Comparison of ENCODE assay signal across 9 mouse cellular contexts in genomic region chr1:134368777-134369337, GRCm38 (mm10). TPM values are rescaled to one million over a fixed set of nuclear protein-coding genes. Genes with fewer than 3 reads are reported as not detected.
DNase-seq lines count a peak whose midpoint lies in the region; TF ChIP-seq lines count a peak whose summit lies in the region.
"Had no signal": no experiment of that assay in that cellular context is flagged by ENCODE, and none has a peak within 500 bp of the region (broad histone marks: within the 10 kb centered on the region; RNA-seq: fewer than 3 reads in every experiment).

No protein-coding gene starts in this region.

- no peak overlapping the region for H3K4me3 ChIP-seq in heart, embryonic 10.5 days
- no peak overlapping the region for H3K4me3 ChIP-seq in E14TG2a.4 (replicated peaks; ENCODE audit: low read length)
- no peak overlapping the region for H3K4me3 ChIP-seq in bone marrow, adult 2 months (replicated peaks; ENCODE audit: control insufficient read depth, low read depth, low read length)
- H3K4me3 ChIP-seq in left cerebral cortex, adult 2 months, result no peak overlapping the region

- no peaks in the 10 kb centered on the region for H3K36me3 ChIP-seq in heart, embryonic 10.5 days
- no peaks in the 10 kb centered on the region for H3K36me3 ChIP-seq in E14TG2a.4 (ENCODE audit: insufficient read depth, low read length)

- H3K27me3 ChIP-seq in heart, embryonic 10.5 days (ENCODE audit: insufficient read depth, poor library complexity, severe bottlenecking), result no peaks in the 10 kb centered on the region
- no peaks in the 10 kb centered on the region for H3K27me3 ChIP-seq in E14TG2a.4 (ENCODE audit: insufficient read depth, low read length)

- peak; percentile 44 for TF ChIP-seq CTCF in E14TG2a.4 (conservative IDR thresholded peaks at IDR 0.05; ENCODE audit: low read length)
- TF ChIP-seq CTCF in bone marrow, adult 2 months (IDR thresholded peaks at IDR 0.05; ENCODE audit: control insufficient read depth, insufficient read depth, low read length), result 0 out of 2 replicates have a peak, but pooled peaks have one; percentile 9
- TF ChIP-seq CTCF in left cerebral cortex, adult 2 months (IDR thresholded peaks at IDR 0.05), result peak; percentile 71

- 0 out of 2 replicates have a peak, but pooled peaks cover 5% of the 10 kb centered on the region for H3K9me3 ChIP-seq in heart, embryonic 10.5 days
- peaks cover 29% of the 10 kb centered on the region for H3K9me3 ChIP-seq in E14TG2a.4 (ENCODE audit: low read length)

- 56% methylated on average over 9 of the region's 9 CpGs for WGBS in heart, embryonic 10.5 days
- WGBS in bone marrow, adult 2 months, result 51% methylated on average over 9 of the region's 9 CpGs

- intact Hi-C loops in left cerebral cortex, adult 2 months (cut with DNase I), result no loop called here

- no peaks in the 10 kb centered on the region for H3K4me1 ChIP-seq in heart, embryonic 10.5 days
- H3K4me1 ChIP-seq in E14TG2a.4 (replicated peaks; ENCODE audit: low read depth, low read length), result 0 out of 2 replicates have a peak, but pooled peaks cover 2% of the 10 kb centered on the region
- no peaks in the 10 kb centered on the region; the same call in 1 of the 2 replicates for H3K4me1 ChIP-seq in bone marrow, adult 2 months (ENCODE audit: control insufficient read depth, insufficient read depth, low read length)

- peak; percentile 46 to 84 for DNase-seq in heart, adult 18-20 months
- no peak for DNase-seq in heart, embryonic 10.5 days (ENCODE audit: low spot score)
- peak; percentile 70 for DNase-seq in gastrocnemius, postnatal 10 days
- peak; percentile 35 to 53 for DNase-seq in left cerebral cortex, adult 2 months (ENCODE audit: extremely low spot score in 1 of 2, low spot score in 2 of 2)
- peak; percentile 22 to 48 for DNase-seq in natural killer cell, adult 2 months (ENCODE audit: low spot score in 2 of 2)
- peak; percentile 55 for DNase-seq in thymus, postnatal 14 days

- no peak overlapping the region for H3K27ac ChIP-seq in heart, embryonic 10.5 days
- no peak overlapping the region for H3K27ac ChIP-seq in bone marrow, adult 2 months (ENCODE audit: control insufficient read depth, insufficient read depth, low read depth, low read length, poor library complexity)
- H3K27ac ChIP-seq in left cerebral cortex, adult 2 months, result no peak overlapping the region

- no peak for TF ChIP-seq POLR2A in bone marrow, adult 2 months (IDR thresholded peaks at IDR 0.05; ENCODE audit: borderline replicate concordance, control insufficient read depth, low read depth, low read length)

RNA-seq across cellular contexts. Expression of gene Tmem183a, which starts 7.1 kb away (rescaled TPM):
- total RNA-seq in heart, adult 18-20 months (2021), result 10 to 100 TPM; 11.1 to 14.2 TPM
- 81.9 and 95.9 TPM in 2 replicates for polyA plus RNA-seq in heart, embryonic 10.5 days (2016; fragmentation: Nextera tagmentation; extraction: Ambion mirVana)
- polyA plus RNA-seq in bone marrow, adult 2 months (2011; ENCODE audit: insufficient read depth, insufficient read length, low replicate concordance, missing spikeins), result 33.0 and 45.7 TPM in 2 replicates
- total RNA-seq in gastrocnemius, postnatal 10 days (2021), result 10 to 100 TPM; 17.2 to 18.5 TPM
- total RNA-seq in left cerebral cortex, adult 2 months (2021), result 10 to 100 TPM; 57.2 to 70.8 TPM

RNA-seq across cellular contexts. Expression of gene 4933406M09Rik, which starts 16.9 kb away (rescaled TPM):
- not detected for total RNA-seq in heart, adult 18-20 months (2021)
- not detected in 2 replicates for polyA plus RNA-seq in heart, embryonic 10.5 days (2016; fragmentation: Nextera tagmentation; extraction: Ambion mirVana)
- polyA plus RNA-seq in bone marrow, adult 2 months (2011; ENCODE audit: insufficient read depth, insufficient read length, low replicate concordance, missing spikeins), result not detected in 2 replicates
- not detected for total RNA-seq in gastrocnemius, postnatal 10 days (2021)
- total RNA-seq in left cerebral cortex, adult 2 months (2021), result not detected
- total RNA-seq: left cerebral cortex, postnatal 36 days had no signal

RNA-seq across cellular contexts. Expression of gene Ppfia4, which starts 36.1 kb away (rescaled TPM):
- total RNA-seq in heart, adult 18-20 months (2021), result 1 to 10 TPM; 1.1 to 1.5 TPM
- polyA plus RNA-seq in heart, embryonic 10.5 days (2016; fragmentation: Nextera tagmentation; extraction: Ambion mirVana), result 8.5 and 16.0 TPM in 2 replicates
- 3.3 and 9.3 TPM in 2 replicates for polyA plus RNA-seq in bone marrow, adult 2 months (2011; ENCODE audit: insufficient read depth, insufficient read length, low replicate concordance, missing spikeins)
- total RNA-seq in gastrocnemius, postnatal 10 days (2021), result 10 to 100 TPM; 11.2 to 13.7 TPM
- total RNA-seq in left cerebral cortex, adult 2 months (2021), result 10 to 100 TPM; 50.7 to 50.8 TPM

RNA-seq across cellular contexts. Expression of gene Cyb5r1, which starts 36.5 kb away (rescaled TPM):
- 10 to 100 TPM; 27.4 to 28.0 TPM for total RNA-seq in heart, adult 18-20 months (2021)
- 37.4 and 42.2 TPM in 2 replicates for polyA plus RNA-seq in heart, embryonic 10.5 days (2016; fragmentation: Nextera tagmentation; extraction: Ambion mirVana)
- 17.6 and 40.8 TPM in 2 replicates for polyA plus RNA-seq in bone marrow, adult 2 months (2011; ENCODE audit: insufficient read depth, insufficient read length, low replicate concordance, missing spikeins)
- 100 to 1,000 TPM; 108 to 116 TPM for total RNA-seq in gastrocnemius, postnatal 10 days (2021)
- total RNA-seq in left cerebral cortex, adult 2 months (2021), result 10 to 100 TPM; 20.3 to 23.3 TPM

RNA-seq across cellular contexts. Expression of gene Adipor1, which starts 46.3 kb away (rescaled TPM):
- 100 to 1,000 TPM; 126 to 129 TPM for total RNA-seq in heart, adult 18-20 months (2021)
- polyA plus RNA-seq in heart, embryonic 10.5 days (2016; fragmentation: Nextera tagmentation; extraction: Ambion mirVana), result 91.3 and 119 TPM in 2 replicates
- polyA plus RNA-seq in bone marrow, adult 2 months (2011; ENCODE audit: insufficient read depth, insufficient read length, low replicate concordance, missing spikeins), result 98.9 and 107 TPM in 2 replicates
- total RNA-seq in gastrocnemius, postnatal 10 days (2021), result 100 to 1,000 TPM; 108 to 117 TPM
- 10 to 100 TPM; 55.9 to 58.2 TPM for total RNA-seq in left cerebral cortex, adult 2 months (2021)

Comparison
In these comparisons a context has a peak if more than half of its experiments do, and no peak if none do; other contexts are left out.
1. CTCF ChIP-seq: peak in every context shown above with its lines; median percentile 71 in left cerebral cortex, adult 2 months; 44 in E14TG2a.4; 9 in bone marrow, adult 2 months.
2. RNA of gene Ppfia4, which starts 36.1 kb away (total RNA-seq): 50.7 to 50.8 TPM in left cerebral cortex, adult 2 months and 11.2 to 13.7 TPM in gastrocnemius, postnatal 10 days; 1.1 to 1.5 TPM in heart, adult 18-20 months; every median in the first group is over 4 times any median in the second.